12 mouse cellular contexts compared by ENCODE assay signal in the genomic region with DNA sequence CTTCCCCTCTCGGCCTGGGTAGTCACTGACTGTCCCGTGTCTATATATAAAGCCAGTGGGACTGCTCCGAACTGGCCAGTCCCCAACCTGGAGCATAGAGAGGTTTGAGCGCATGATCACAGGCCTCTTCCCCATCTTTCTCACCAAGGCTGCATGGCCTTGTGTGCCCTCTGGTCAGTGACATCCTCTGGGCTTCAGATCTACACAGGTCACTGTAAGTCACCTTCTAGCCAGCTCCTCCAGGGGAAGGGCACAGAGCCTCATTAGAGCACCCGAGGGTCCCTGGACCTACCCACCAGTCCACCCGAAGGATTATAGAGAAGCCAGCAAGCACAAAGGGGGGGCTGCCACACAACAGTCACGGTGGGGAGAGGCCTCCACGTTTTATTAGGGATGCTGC. TPM values are rescaled to one million over a fixed set of nuclear protein-coding genes. Genes with fewer than 3 reads are reported as not detected.
DNase-seq lines count a peak whose midpoint lies in the region; ATAC-seq lines count a peak whose summit lies in the region.
"Had no signal": no experiment of that assay in that cellular context is flagged by ENCODE, and none has a peak within 500 bp of the region (broad histone marks: within the 10 kb centered on the region; RNA-seq: fewer than 3 reads in every experiment).

No protein-coding gene starts in this region.

- H3K4me3 ChIP-seq in heart, embryonic 12.5 days, result no peak overlapping the region
- H3K4me3 ChIP-seq in midbrain, embryonic 11.5 days (ENCODE audit: low read depth, low read length), result no peak overlapping the region
- H3K4me3 ChIP-seq in midbrain, embryonic 16.5 days (ENCODE audit: low read depth, low read length), result no peak overlapping the region
- no peak overlapping the region for H3K4me3 ChIP-seq in hindbrain, embryonic 16.5 days (ENCODE audit: low read length)
- no peak overlapping the region for H3K4me3 ChIP-seq in stomach, embryonic 16.5 days (replicated peaks; ENCODE audit: low read length)

- peaks cover 51% of the 10 kb centered on the region for H3K36me3 ChIP-seq in heart, embryonic 12.5 days
- H3K36me3 ChIP-seq in midbrain, embryonic 11.5 days (ENCODE audit: control insufficient read depth, insufficient read depth, low read length), result peaks cover 8% of the 10 kb centered on the region; the same call in 1 of the 2 replicates
- H3K36me3 ChIP-seq in midbrain, embryonic 16.5 days (ENCODE audit: control insufficient read depth, insufficient read depth, low read length), result peaks cover 19% of the 10 kb centered on the region
- peaks cover 16% of the 10 kb centered on the region for H3K36me3 ChIP-seq in hindbrain, embryonic 16.5 days (ENCODE audit: control insufficient read depth, insufficient read depth, low read length)
- no peaks in the 10 kb centered on the region for H3K36me3 ChIP-seq in stomach, embryonic 16.5 days (ENCODE audit: control insufficient read depth, insufficient read depth, low read length)

- WGBS in heart, embryonic 12.5 days, result 81% methylated on average over 8 of the region's 8 CpGs
- 90% methylated on average over 8 of the region's 8 CpGs for WGBS in midbrain, embryonic 11.5 days
- 88% methylated on average over 8 of the region's 8 CpGs for WGBS in midbrain, embryonic 16.5 days
- 87% methylated on average over 8 of the region's 8 CpGs for WGBS in hindbrain, embryonic 16.5 days
- 79% methylated on average over 8 of the region's 8 CpGs for WGBS in stomach, embryonic 16.5 days

- no peaks in the 10 kb centered on the region for H3K9me3 ChIP-seq in heart, embryonic 12.5 days (replicated peaks)
- H3K9me3 ChIP-seq in midbrain, embryonic 11.5 days (ENCODE audit: control insufficient read depth, low read length), result no peaks in the 10 kb centered on the region
- H3K9me3 ChIP-seq in midbrain, embryonic 16.5 days (replicated peaks; ENCODE audit: control insufficient read depth, low read length, poor library complexity, severe bottlenecking), result no peaks in the 10 kb centered on the region
- no peaks in the 10 kb centered on the region for H3K9me3 ChIP-seq in hindbrain, embryonic 16.5 days (ENCODE audit: control insufficient read depth, low read length)
- H3K9me3 ChIP-seq in stomach, embryonic 16.5 days (replicated peaks; ENCODE audit: control insufficient read depth, low read length), result no peaks in the 10 kb centered on the region

- H3K9ac ChIP-seq in heart, embryonic 12.5 days, result no peak overlapping the region
- H3K9ac ChIP-seq in midbrain, embryonic 11.5 days (ENCODE audit: low read length), result no peak overlapping the region
- no peak overlapping the region for H3K9ac ChIP-seq in midbrain, embryonic 16.5 days (ENCODE audit: low read depth, low read length)
- H3K9ac ChIP-seq in hindbrain, embryonic 16.5 days (ENCODE audit: low read depth, low read length), result no peak overlapping the region
- H3K9ac ChIP-seq in stomach, embryonic 16.5 days (ENCODE audit: low read length), result no peak overlapping the region

- peaks cover 27% of the 10 kb centered on the region for H3K4me1 ChIP-seq in heart, embryonic 12.5 days (replicated peaks)
- peaks cover 10% of the 10 kb centered on the region for H3K4me1 ChIP-seq in midbrain, embryonic 11.5 days (ENCODE audit: control insufficient read depth, insufficient read depth, low read length)
- peaks cover 4% of the 10 kb centered on the region for H3K4me1 ChIP-seq in midbrain, embryonic 16.5 days (ENCODE audit: control insufficient read depth, insufficient read depth, low read length)
- H3K4me1 ChIP-seq in hindbrain, embryonic 16.5 days (ENCODE audit: control insufficient read depth, insufficient read depth, low read depth, low read length), result peaks cover 12% of the 10 kb centered on the region
- peaks cover 11% of the 10 kb centered on the region for H3K4me1 ChIP-seq in stomach, embryonic 16.5 days (ENCODE audit: control insufficient read depth, insufficient read depth, low read length)

- H3K4me2 ChIP-seq in heart, embryonic 12.5 days, result no peak overlapping the region
- no peak overlapping the region for H3K4me2 ChIP-seq in midbrain, embryonic 11.5 days
- H3K4me2 ChIP-seq in midbrain, embryonic 16.5 days (ENCODE audit: low read length), result no peak overlapping the region
- no peak overlapping the region for H3K4me2 ChIP-seq in hindbrain, embryonic 16.5 days (ENCODE audit: low read length)
- H3K4me2 ChIP-seq in stomach, embryonic 16.5 days (ENCODE audit: low read depth, low read length), result no peak overlapping the region

- DNase-seq in heart, postnatal 25 days (ENCODE audit: low spot score), result no peak
- DNase-seq in midbrain, embryonic 11.5 days (ENCODE audit: low spot score, missing footprints), result peak; percentile 82
- no peak for DNase-seq in adipocyte (ENCODE audit: low spot score)
- no peak for DNase-seq in urinary bladder, postnatal 25 days (ENCODE audit: low spot score)
- DNase-seq: adrenal gland, adult 2 months; cerebellum, postnatal 36 days; thymus, adult 18-20 months had no signal

- no peak for ATAC-seq in heart, embryonic 12.5 days (ENCODE audit: insufficient number of reproducible peaks, low FRiP score)
- no peak for ATAC-seq in midbrain, embryonic 11.5 days (ENCODE audit: low FRiP score)
- no peak for ATAC-seq in midbrain, embryonic 16.5 days
- no peak for ATAC-seq in hindbrain, embryonic 16.5 days
- ATAC-seq in stomach, embryonic 16.5 days (ENCODE audit: insufficient read depth, low FRiP score), result no peak

- intact Hi-C loops in heart, postnatal 25 days (cut with DNase I), result no loop called here

- no peaks in the 10 kb centered on the region for H3K27me3 ChIP-seq in heart, embryonic 12.5 days (replicated peaks)
- H3K27me3 ChIP-seq in midbrain, embryonic 11.5 days (ENCODE audit: control insufficient read depth, insufficient read depth, low read length), result no peaks in the 10 kb centered on the region
- H3K27me3 ChIP-seq in midbrain, embryonic 16.5 days (ENCODE audit: control insufficient read depth, insufficient read depth, low read depth, low read length), result no peaks in the 10 kb centered on the region
- no peaks in the 10 kb centered on the region for H3K27me3 ChIP-seq in hindbrain, embryonic 16.5 days (replicated peaks; ENCODE audit: control insufficient read depth, insufficient read depth, low read length)
- no peaks in the 10 kb centered on the region for H3K27me3 ChIP-seq in stomach, embryonic 16.5 days (ENCODE audit: control insufficient read depth, insufficient read depth, low read length)
- H3K27me3 ChIP-seq: CH12.LX had no signal

- H3K27ac ChIP-seq in heart, embryonic 12.5 days (ENCODE audit: poor library complexity, severe bottlenecking), result peak overlapping the region; percentile 89
- peak overlapping the region; percentile 12; the same call in 1 of the 2 replicates for H3K27ac ChIP-seq in midbrain, embryonic 11.5 days (ENCODE audit: low read depth, low read length)
- no peak overlapping the region for H3K27ac ChIP-seq in midbrain, embryonic 16.5 days (ENCODE audit: low read length)
- 0 out of 2 replicates have a peak overlapping the region, but pooled peaks have one; percentile 12 for H3K27ac ChIP-seq in hindbrain, embryonic 16.5 days (ENCODE audit: low read depth, low read length)
- peak overlapping the region; percentile 89; the same call in 1 of the 2 replicates for H3K27ac ChIP-seq in stomach, embryonic 16.5 days (ENCODE audit: low read length)

RNA-seq across cellular contexts. Expression of gene Tmbim6, which starts 29.0 kb away (rescaled TPM):
- 251 and 253 TPM in 2 replicates for polyA plus RNA-seq in heart, embryonic 12.5 days (2016; fragmentation: Nextera tagmentation; extraction: Ambion mirVana)
- total RNA-seq in heart, postnatal 25 days (2021), result 100 to 1,000 TPM; 207 to 215 TPM
- 228 and 248 TPM in 2 replicates for polyA plus RNA-seq in midbrain, embryonic 11.5 days (2014; fragmentation: Nextera tagmentation; extraction: Ambion mirVana)
- 279 and 310 TPM in 2 replicates for polyA plus RNA-seq in midbrain, embryonic 16.5 days (2015; fragmentation: Nextera tagmentation; extraction: Ambion mirVana)
- polyA plus RNA-seq in hindbrain, embryonic 16.5 days (2015; fragmentation: Nextera tagmentation; extraction: Ambion mirVana), result 346 and 350 TPM in 2 replicates
- polyA plus RNA-seq in stomach, embryonic 16.5 days (2015; fragmentation: Nextera tagmentation; extraction: Ambion mirVana), result 438 and 480 TPM in 2 replicates

RNA-seq across cellular contexts. Expression of gene Nckap5l, which starts 35.9 kb away (rescaled TPM):
- 11.4 and 12.0 TPM in 2 replicates for polyA plus RNA-seq in heart, embryonic 12.5 days (2016; fragmentation: Nextera tagmentation; extraction: Ambion mirVana)
- 1 to 10 TPM; 6.4 to 7.6 TPM for total RNA-seq in heart, postnatal 25 days (2021)
- polyA plus RNA-seq in midbrain, embryonic 11.5 days (2014; fragmentation: Nextera tagmentation; extraction: Ambion mirVana), result 8.0 and 9.4 TPM in 2 replicates
- 16.2 and 17.1 TPM in 2 replicates for polyA plus RNA-seq in midbrain, embryonic 16.5 days (2015; fragmentation: Nextera tagmentation; extraction: Ambion mirVana)
- 11.6 and 17.7 TPM in 2 replicates for polyA plus RNA-seq in hindbrain, embryonic 16.5 days (2015; fragmentation: Nextera tagmentation; extraction: Ambion mirVana)
- 3.7 and 4.6 TPM in 2 replicates for polyA plus RNA-seq in stomach, embryonic 16.5 days (2015; fragmentation: Nextera tagmentation; extraction: Ambion mirVana)

RNA-seq across cellular contexts. Expression of gene Fmnl3, which starts 51.4 kb away (rescaled TPM):
- 17.2 and 21.0 TPM in 2 replicates for polyA plus RNA-seq in heart, embryonic 12.5 days (2016; fragmentation: Nextera tagmentation; extraction: Ambion mirVana)
- 10 to 100 TPM; 20.1 to 21.1 TPM for total RNA-seq in heart, postnatal 25 days (2021)
- polyA plus RNA-seq in midbrain, embryonic 11.5 days (2014; fragmentation: Nextera tagmentation; extraction: Ambion mirVana), result 8.6 and 8.9 TPM in 2 replicates
- polyA plus RNA-seq in midbrain, embryonic 16.5 days (2015; fragmentation: Nextera tagmentation; extraction: Ambion mirVana), result 7.9 and 8.0 TPM in 2 replicates
- polyA plus RNA-seq in hindbrain, embryonic 16.5 days (2015; fragmentation: Nextera tagmentation; extraction: Ambion mirVana), result 7.4 and 9.7 TPM in 2 replicates
- 14.2 and 16.6 TPM in 2 replicates for polyA plus RNA-seq in stomach, embryonic 16.5 days (2015; fragmentation: Nextera tagmentation; extraction: Ambion mirVana)

RNA-seq across cellular contexts. Expression of gene Bcdin3d, which starts 52.9 kb away (rescaled TPM):
- polyA plus RNA-seq in heart, embryonic 12.5 days (2016; fragmentation: Nextera tagmentation; extraction: Ambion mirVana), result 11.3 and 12.2 TPM in 2 replicates
- total RNA-seq in heart, postnatal 25 days (2021), result 1 to 10 TPM; 3.2 to 4.0 TPM
- 19.5 and 19.7 TPM in 2 replicates for polyA plus RNA-seq in midbrain, embryonic 11.5 days (2014; fragmentation: Nextera tagmentation; extraction: Ambion mirVana)
- 19.0 and 21.6 TPM in 2 replicates for polyA plus RNA-seq in midbrain, embryonic 16.5 days (2015; fragmentation: Nextera tagmentation; extraction: Ambion mirVana)
- 16.8 and 17.7 TPM in 2 replicates for polyA plus RNA-seq in hindbrain, embryonic 16.5 days (2015; fragmentation: Nextera tagmentation; extraction: Ambion mirVana)
- polyA plus RNA-seq in stomach, embryonic 16.5 days (2015; fragmentation: Nextera tagmentation; extraction: Ambion mirVana), result 11.6 and 12.9 TPM in 2 replicates
